Mouse (Mus musculus) heart, postnatal 0 days (tissue): ENCODE results near the gene Mtrf1l.

Experiments
- CTCF ChIP-seq: IDR thresholded peaks from 2 replicates; pipeline ENCODE4 v1.5.1; 2016; ENCODE audit warnings: antibody characterized with exemption, control low read depth, low read depth
- EP300 ChIP-seq: IDR thresholded peaks from 2 replicates; pipeline ENCODE4 v1.6.1; 2016; ENCODE audit warnings: antibody characterized with exemption, low read depth

- TF ChIP-seq CTCF (no peak), EP300 (peak; percentile 54; the same call in 1 of the 2 replicates)
Measured at GRCm38 (mm10) chr10:5805731-5806307, 17.9 kb downstream of the Mtrf1l start.
